Mouse (Mus musculus): ENCODE results near the gene Cope. TPM values are rescaled to one million over a fixed set of nuclear protein-coding genes. Genes with fewer than 3 reads are reported as not detected.

Cope gene
- total RNA-seq, 2 experiments from 2014 or later = 124 to 134 TPM

DNA sequence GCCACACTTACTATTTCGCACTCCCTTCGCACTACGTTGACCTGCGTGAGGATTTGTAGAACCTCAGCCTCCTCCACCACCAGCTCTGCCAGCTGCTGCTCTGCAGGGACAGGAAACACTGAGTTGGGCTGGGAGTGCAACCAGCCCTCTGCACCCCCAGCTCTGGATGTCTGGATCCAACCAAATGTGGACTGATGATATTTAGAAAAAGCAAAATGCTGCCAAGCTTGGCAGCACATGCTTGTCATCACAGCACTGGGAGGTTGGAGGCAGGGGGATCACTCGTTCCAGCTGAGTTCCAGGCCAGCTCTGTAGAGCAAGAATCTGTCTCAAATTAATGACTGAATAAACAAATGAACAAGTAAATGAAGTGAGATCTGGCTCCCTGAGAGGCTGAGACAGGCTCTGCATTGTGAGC is 8.3 kb upstream of the Cope start:
- DNase-seq (ENCODE audit: extremely low spot score in 1 of 2, low spot score in 2 of 2) = no peak
- intact Hi-C loops (cut with DNase I) = no loop called here

DNA sequence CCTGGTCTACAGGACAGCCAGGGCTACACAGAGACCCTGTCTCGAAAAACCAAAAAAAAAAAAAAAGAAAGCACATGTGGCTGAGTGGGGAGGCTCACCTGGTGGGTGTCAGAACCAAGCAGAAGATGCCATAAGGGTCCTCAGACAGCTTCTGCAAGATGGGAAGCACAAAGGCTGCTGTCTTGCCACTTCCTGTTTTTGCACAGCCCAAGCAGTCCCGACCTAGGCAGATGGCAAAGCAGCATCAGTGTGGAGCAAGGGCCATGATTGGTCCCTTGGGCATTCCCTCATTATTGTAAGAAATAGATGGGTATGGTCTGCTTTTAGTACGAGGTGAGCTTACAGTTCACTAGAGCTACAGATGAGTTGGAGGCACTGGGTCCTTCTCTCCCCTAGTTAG is 1.4 kb upstream of the Cope start:
- intact Hi-C loops (cut with DNase I) = no loop called here
- DNase-seq (ENCODE audit: extremely low spot score in 1 of 2, low spot score in 2 of 2) = no peak

DNA sequence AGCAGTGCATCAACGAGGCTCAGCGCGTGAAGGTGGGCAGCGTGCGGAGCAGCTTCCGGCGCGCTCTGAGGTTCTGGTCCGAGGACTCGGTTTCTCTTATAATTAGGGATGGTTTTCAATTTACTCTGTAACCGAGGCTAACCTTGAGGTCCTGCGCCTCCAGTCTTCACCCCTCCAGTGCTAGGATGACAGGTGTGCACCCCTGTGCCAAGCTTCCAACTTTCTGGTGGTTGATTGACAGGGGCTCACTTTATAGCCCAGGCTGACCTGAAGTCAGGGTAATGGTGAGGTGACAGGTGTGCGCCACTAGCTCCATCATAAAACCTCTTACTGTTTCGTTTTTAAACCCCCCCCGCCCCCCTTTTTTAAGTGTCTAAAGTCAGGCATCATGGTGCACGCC is 583 bp downstream of the Cope start:
- no peak for DNase-seq (ENCODE audit: extremely low spot score in 1 of 2, low spot score in 2 of 2)
- intact Hi-C loops (cut with DNase I) = no loop called here

DNA sequence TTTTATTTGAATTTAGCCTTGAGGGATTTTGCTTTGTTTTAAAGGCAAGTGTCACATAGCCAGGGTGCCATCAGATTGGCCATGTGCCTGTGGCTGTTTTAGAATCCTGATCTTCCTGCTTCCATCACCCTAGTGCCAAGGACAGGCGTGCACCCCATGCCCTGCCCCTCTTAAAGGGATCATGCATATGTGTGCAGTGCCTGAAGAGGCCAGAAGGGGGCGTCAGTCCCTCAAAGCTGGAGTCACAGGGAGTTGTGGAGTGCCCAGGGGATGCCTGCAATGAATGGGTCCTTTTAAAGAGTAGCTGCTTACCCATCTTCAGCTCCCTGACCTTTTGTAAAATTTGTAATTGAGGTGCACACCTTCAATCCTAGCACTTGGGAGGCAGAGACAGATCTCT is 7.0 kb downstream of the Cope start:
- intact Hi-C loops (cut with DNase I) = no loop called here
- DNase-seq (ENCODE audit: extremely low spot score in 1 of 2, low spot score in 2 of 2) = no peak

DNA sequence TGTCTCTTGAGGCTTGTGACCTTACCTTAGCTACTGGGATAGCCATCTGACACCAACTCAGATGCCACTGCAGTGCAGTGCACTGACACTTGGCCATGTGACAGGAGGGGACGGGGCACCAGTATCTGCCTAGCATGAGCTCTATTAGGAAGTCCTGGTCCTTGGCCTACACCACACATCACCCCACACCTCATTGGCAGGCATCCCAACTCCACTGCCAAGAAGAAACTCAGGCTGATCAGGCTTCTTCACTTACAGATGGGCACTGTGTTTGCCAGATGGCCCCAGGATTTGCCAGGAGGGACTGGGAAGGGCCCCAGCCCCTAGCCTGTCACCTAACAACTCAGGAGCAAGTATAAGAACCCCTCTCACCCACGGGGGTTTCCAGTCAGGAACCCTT is 11.1 kb downstream of the Cope start:
- DNase-seq (ENCODE audit: extremely low spot score in 1 of 2, low spot score in 2 of 2) = no peak

DNA sequence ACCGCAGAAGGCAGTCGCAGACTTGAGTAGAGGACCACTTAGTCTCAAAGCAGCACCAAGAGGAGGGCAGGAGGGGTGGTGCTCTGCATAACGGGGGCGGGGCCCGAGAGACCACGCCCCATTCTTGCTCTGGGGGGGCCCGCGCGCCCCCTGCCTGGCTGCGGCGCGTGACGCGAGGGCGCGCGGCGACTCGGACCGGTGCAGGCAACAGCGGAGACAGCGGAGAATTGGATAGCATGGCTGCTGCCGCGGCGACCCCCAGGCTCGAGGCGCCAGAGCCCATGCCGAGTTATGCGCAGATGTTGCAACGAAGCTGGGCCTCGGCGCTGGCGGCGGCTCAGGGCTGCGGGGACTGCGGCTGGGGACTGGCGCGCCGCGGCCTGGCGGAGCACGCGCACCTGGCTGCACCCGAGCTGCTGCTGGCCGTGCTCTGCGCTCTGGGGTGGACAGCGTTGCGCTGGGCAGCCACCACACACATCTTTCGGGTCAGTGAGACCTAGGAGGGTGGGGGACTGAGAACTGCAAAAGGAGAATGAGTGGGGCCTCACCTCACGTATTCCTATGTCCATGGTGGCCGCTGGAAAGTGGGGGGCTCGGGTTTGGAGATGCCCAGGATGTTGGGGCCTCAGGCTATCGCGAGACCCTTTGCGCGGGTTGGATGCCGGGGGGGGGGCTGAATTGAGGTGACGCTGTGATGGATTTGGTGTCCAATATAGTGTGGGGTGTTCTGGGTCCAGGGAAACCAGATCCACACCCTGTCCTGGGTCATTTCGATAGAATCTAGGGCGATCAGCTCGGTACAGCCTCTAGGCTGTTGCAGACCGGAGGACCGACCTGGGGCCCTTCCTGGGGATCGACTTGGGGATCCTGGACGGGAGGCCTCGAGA is 13.5 kb downstream of the Cope start, which contains the start of gene Cers1:
Gene Cers1 (plus strand): TSS at position 152 of the 887 bp plus-strand sequence.
- intact Hi-C loops (cut with DNase I) = no loop called here

More for the DNA sequence above, 11.1 kb downstream of the Cope start:
- intact Hi-C loops (cut with DNase I) = no loop called here

DNA sequence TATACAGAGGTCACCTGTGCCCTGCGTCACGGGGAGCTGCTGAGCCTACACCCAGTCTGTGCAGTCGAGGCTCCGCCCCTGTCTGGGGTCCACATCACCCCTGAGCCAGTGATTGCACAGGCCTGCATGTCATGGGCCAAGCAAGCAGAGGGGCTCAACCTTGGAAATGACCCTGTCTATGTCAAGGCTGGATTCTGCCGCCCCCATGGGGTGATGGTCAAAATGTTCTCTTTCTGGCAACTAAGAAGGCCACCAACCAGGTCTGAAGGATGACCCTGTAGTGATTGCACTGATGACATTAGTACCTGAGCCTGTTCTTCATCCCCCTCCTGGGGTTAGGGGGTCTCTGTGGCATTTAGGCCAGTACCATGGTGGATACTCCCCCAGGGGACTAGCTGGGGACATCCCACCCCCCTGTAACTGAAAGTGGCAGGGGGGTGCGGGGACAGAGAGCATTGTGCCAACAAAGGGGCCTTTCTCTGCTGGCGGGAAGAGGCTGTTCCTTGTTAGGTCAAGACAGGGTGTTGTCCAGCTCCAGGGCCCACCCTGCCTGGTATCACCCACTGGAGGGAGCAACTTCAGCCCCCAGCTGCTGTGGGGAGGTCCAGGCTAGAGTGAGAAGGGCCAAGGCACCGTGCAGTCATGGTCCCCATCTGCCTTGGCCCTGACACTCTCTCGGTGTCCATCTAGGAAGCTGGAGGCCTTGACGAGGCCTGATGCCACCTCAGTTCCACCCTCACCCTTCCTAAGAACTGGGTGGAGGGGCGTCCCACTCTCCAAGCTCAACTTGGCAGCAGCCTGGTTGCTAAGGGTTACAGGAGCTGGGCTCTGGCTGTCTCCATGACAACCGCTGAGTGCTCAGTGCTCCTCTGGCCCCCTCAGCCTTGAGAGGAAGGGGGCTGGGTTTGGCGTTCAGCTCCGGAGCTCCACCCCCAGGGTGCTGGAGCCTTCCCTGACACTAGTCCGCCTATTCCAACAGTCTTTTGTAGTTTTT is 14.5 kb downstream of the Cope start:
- intact Hi-C loops (cut with DNase I) = no loop called here
- DNase-seq (ENCODE audit: extremely low spot score in 1 of 2, low spot score in 2 of 2) = peak; percentile 90 to 95

More for the DNA sequence above, 13.5 kb downstream of the Cope start, which contains the start of gene Cers1:
- DNase-seq (ENCODE audit: extremely low spot score in 1 of 2, low spot score in 2 of 2) = peak; percentile 64 to 84

DNA sequence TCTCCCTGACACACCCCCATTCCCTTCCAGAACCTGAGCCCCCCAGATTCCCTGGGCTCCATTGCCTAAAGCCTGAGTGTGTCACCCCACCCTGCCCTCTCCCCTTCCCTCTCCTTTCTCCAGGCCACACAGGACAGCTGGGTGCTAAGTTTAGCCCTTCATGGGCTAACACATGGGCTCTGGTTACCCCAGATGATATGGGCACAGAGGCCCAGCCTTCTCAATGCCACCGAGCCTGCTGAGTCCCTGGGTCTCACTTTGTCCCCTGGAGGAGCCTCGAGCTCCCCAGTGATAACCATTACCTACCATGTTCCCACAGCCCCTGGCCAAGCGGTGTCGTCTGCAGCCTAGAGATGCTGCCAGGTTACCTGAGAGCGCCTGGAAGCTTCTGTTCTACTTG is 15.6 kb downstream of the Cope start:
- intact Hi-C loops (cut with DNase I) = no loop called here
- DNase-seq (ENCODE audit: extremely low spot score in 1 of 2, low spot score in 2 of 2) = no peak

DNA sequence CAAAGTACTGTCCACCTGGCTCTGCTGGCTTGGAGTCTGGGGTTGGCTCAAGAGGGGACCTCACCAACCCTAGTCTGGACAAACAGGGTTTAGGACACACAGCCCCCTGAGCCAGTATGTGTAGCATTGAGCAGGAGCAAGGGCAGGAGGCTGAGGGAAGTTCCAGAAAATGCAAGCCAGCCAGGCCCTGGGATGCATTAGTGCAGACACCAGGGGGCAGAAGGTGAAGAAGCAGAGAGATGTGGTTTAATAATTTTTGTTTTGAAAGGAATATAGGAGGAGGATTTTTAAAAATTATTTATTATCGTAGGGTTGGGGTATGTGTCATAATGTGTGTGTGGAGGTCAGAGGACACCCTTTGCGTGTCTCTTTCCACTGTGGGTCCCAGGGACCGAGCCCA is 21.4 kb downstream of the Cope start:
- intact Hi-C loops (cut with DNase I) = no loop called here
- peak in 1 of 2 experiments; percentile 17 for DNase-seq (ENCODE audit: extremely low spot score in 1 of 2, low spot score in 2 of 2)

DNA sequence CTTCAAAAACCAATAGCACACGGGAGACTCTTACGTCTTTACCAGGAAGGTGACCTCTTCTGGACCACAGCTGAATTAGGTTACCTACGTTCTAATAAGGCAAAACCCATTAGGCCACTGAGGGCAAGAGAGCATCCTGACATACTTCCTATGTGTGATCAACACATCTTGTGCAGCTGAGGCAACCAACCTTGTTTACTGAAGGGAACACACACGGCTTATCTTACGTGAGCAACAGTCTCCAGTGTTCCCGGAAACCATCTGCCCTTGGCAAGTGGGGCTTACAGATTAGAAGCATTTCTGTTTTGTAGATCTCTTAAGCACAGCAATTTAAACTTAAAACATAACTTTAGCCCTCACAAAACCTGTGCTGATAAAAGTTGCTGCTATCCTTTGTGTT is 25.2 kb downstream of the Cope start:
- intact Hi-C loops (cut with DNase I) = no loop called here
- DNase-seq (ENCODE audit: extremely low spot score in 1 of 2, low spot score in 2 of 2) = no peak

DNA sequence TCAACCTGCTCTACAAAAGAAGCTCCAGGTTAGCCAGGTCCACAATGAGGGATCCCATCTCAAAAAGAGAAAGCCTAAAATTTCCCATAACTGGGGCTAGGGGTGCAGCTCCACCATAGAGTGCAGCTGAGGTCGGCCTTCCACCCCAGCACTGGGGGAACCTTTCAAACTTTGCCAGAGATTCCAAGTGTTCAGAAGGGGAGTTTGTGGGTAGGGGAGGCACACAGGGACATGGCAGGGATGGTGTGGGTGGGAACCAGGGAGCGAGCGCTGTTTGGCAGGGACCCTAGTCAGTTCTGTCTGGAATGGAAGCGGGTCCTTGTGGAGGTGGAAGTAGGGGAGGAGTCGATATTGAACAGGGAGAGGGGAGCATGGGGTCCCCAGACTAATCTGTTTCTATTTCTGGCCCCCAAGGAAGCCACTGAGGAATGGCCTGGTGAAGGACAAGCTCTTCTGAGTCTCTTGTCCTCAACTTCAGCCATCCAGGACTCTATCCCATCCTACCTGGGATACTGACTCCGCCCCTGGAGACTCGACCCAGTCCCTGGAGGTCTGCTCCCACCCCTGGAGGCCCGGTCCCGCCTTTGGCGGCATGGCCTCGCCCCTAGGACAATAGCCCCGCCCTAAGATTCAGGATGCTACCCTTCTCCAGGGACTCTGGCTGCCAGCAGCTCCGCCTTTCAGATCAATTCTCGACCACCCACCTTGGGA is 27.0 kb downstream of the Cope start, which contains the start of gene Gdf1:
Gene Gdf1 (plus strand): TSS at position 694 of the 711 bp plus-strand sequence.
- peak in 1 of 2 experiments; percentile 19 for DNase-seq (ENCODE audit: extremely low spot score in 1 of 2, low spot score in 2 of 2)
- intact Hi-C loops (cut with DNase I) = no loop called here

DNA sequence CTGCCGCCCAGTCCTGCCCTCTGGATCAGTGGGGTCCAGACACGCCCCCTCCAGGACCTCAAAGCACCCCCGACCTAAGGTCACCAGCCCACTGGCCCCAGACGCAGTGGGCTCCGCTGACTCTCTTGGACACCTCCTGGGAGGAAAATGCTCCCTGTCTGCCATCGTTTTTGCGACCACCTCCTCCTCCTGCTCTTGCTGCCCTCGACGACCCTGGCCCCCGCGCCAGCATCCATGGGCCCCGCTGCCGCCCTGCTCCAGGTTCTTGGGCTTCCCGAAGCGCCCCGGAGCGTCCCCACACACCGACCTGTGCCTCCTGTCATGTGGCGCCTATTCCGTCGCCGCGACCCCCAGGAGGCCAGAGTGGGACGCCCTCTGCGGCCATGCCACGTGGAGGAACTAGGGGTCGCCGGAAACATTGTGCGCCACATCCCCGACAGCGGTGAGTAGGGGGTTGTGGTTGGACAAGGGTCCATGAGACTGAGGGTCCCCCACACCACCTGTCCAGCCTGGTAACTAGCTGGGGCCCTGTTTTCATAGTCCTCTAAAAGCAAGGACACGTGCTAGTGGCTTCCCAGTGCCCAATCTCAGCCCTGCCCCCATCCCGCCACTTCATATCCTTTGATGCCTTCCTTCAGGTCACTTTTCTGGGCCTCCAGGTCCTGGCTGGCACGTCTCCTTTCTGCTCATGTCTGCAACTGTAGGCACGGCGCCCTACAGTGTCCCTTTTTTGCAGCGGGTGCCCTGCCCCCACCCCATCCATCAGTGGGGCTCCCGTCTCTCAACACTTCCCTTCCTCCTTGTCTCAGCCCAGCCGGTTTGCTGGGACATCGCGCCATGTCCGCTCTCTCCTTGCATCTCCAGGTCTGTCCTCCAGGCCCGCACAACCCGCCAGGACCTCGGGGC is 27.8 kb downstream of the Cope start:
- peak in 1 of 2 experiments; percentile 59 for DNase-seq (ENCODE audit: extremely low spot score in 1 of 2, low spot score in 2 of 2)
- intact Hi-C loops (cut with DNase I) = no loop called here

DNA sequence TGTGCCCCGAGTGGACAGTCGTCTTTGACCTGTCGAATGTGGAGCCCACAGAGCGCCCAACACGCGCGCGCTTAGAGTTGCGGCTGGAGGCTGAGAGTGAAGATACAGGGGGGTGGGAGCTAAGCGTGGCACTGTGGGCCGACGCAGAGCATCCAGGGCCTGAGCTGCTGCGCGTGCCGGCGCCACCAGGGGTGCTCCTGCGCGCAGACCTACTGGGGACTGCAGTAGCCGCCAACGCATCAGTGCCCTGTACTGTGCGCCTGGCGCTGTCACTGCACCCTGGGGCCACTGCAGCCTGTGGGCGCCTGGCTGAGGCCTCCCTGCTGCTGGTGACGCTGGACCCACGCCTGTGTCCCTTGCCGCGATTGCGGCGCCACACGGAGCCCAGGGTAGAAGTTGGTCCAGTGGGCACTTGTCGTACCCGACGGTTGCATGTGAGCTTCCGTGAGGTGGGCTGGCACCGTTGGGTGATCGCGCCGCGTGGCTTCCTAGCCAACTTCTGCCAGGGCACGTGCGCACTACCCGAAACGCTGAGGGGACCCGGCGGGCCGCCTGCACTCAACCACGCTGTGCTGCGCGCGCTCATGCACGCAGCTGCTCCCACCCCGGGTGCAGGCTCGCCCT is 28.5 kb downstream of the Cope start:
- peak in 1 of 2 experiments; percentile 82 for DNase-seq (ENCODE audit: extremely low spot score in 1 of 2, low spot score in 2 of 2)
- intact Hi-C loops (cut with DNase I) = no loop called here

DNA sequence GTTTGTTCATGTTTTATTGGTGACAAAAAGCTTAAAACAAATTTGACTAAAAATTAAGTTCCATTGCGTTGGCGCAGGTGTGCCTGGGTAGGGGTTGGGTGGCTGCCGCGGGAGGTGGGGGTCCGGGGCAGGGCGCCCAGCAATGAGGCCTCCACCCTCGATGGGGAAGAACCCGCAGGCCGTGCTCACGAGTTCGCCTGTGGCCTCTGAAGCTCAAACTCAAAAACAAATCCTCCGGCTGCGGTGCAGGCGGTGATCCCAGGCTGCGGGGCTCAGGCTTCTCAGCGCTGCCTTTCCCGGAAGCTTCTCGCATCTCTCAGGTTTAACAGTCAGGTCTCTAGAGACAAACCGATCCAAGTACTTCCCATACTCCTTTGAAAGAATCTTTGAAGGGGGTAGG is 29.2 kb downstream of the Cope start:
- peak in 1 of 2 experiments; percentile 51 for DNase-seq (ENCODE audit: extremely low spot score in 1 of 2, low spot score in 2 of 2)
- intact Hi-C loops (cut with DNase I) = no loop called here

DNA sequence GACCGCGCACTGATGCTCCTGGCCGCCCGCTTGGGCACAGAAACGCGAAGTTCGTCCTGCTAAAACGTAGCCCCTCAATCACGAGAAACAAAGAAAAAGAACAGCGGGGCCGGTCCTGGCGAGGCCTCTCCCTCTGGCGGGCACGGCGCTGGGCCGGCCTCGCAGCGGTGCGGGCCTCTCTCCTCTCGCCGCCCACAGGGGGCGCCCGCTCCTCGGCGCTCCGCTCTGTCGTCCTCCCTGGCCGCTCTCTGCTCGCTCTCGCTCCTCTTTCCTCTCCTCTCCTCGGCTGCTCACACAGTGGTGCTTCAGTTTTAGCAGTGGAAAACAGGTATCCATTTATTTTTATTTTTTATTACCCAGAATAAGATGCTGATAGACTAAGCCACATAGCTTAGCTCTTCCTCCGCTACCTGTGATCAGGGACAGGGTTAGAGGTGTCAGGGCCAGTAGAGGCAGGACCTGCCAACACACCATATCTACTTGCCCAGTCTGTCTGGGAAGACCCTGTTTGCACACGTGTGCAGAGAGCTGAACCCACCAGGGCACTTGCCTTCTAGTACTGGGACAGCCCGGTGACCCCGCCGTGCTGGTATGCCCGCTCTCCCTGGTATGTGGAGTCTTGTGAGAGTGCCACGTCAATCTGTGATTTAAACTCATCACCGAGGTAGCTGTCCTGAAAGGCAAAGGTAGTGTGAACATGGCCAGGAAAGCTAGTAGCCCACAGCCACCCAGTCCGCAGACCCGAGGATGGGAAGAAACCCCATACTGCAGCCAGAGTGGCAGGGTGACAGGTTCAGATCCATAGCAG is 30.0 kb downstream of the Cope start:
- DNase-seq (ENCODE audit: extremely low spot score in 1 of 2, low spot score in 2 of 2) = peak; percentile 59 to 86
- intact Hi-C loops (cut with DNase I) = no loop called here

DNA sequence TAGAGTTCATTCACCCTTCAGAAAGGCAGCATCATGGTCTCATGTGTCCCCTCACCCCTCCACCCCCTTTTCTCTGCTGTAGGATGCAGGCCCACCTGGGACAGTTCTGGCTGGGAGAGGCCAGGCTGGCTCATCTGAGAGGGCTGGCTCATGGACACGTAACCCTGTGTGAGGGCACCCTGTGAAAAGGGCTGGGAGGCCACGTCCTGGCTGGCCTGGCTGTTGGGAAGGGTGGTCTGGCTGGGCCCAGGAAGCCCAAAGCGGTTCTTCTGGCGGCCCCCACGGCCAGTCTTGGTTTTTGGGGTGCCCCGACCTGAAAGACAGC is 30.5 kb downstream of the Cope start:
- peak in 1 of 2 experiments; percentile 35 for DNase-seq (ENCODE audit: extremely low spot score in 1 of 2, low spot score in 2 of 2)
- intact Hi-C loops (cut with DNase I) = no loop called here

DNA sequence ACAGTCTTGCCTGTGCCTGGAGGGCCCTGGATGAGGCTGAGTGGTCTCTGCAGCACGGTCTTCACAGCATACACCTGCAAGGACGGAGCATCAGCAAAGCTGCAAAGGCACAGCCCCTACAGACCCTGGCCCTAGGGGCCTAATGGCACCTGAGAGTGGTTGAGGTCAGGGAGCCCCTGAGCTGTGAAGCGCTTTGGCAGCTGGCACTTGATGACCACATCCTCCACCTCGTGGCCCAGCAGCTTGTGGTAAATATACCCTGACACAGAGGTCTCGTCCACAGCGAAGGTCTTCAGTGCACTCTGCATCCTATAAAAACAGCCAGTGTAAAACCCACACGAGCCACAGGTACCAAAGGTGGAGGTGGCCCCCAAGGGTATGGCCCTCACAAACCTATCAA is 36.6 kb downstream of the Cope start:
- DNase-seq (ENCODE audit: extremely low spot score in 1 of 2, low spot score in 2 of 2) = no peak
- intact Hi-C loops (cut with DNase I) = no loop called here

Data from left cerebral cortex, postnatal 10 days (tissue).